Mouse (Mus musculus): ENCODE data around the gene Bmp2. TPM values are rescaled to one million over a fixed set of nuclear protein-coding genes. Genes with fewer than 3 reads are reported as not detected.

Bmp2 gene
- polyA plus RNA-seq (2012; ENCODE audit: insufficient read depth, low replicate concordance): 4.0 and 4.2 TPM in 2 replicates

DNA sequence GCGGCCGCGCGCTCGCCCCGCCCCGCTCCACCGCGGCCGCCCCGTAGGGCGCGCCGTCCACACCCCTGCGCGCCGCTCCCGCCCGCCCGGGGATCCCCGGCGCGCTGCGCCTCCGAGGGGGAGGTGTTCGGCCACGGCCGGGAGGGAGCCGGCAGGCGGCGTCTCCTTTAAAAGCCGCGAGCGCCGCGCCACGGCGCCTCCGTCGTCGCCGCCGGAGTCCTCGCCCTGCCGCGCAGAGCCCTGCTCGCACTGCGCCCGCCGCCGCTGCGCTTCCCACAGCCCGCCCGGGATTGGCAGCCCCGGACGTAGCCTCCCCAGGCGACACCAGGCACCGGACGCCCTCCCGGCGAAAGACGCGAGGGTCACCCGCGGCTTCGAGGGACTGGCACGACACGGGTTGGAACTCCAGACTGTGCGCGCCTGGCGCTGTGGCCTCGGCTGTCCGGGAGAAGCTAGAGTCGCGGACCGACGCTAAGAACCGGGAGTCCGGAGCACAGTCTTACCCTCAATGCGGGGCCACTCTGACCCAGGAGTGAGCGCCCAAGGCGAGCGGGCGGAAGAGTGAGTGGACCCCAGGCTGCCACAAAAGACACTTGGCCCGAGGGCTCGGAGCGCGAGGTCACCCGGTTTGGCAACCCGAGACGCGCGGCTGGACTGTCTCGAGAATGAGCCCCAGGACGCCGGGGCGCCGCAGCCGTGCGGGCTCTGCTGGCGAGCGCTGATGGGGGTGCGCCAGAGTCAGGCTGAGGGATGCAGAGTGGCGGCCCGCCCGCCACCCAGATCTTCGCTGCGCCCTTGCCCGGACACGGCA, at the start of gene Bmp2:
Bmp2 (plus strand) TSS at position 129 of the 811 bp plus-strand sequence.
- H3K4me3 ChIP-seq (replicated peaks): peak within 1 kb of the TSS; percentile 92
- peaks cover 69% of the 10 kb centered on the region for H3K27me3 ChIP-seq (replicated peaks)
- peaks cover 32% of the 10 kb centered on the region for H3K4me1 ChIP-seq
- no peaks in the 10 kb centered on the region for H3K36me3 ChIP-seq (replicated peaks; ENCODE audit: low read length)
- no peaks in the 10 kb centered on the region for H3K9me3 ChIP-seq
- TF ChIP-seq GATA1 (IDR thresholded peaks at IDR 0.05; ENCODE audit: borderline replicate concordance, low read length) (no peak), FLI1 (IDR thresholded peaks at IDR 0.05; ENCODE audit: low read length) (no peak)

DNA sequence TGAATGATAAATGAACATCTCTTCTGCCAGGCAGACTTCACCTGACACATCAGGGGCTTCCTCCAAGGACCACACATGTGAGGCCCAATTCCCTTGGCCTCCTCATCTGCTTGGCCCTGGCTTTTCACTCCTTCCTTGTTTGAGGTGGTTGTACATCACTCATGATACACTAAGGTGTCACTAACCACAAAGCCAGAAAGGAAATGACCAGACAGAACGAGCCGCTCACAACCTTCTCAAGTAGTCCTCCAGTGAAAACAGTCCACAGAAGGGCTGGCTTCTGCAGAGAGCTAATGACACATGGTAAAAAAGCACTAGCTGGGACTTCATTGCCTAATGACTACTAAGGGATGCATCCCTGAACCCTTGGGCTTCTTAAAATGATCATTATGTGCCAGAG, 46.3 kb upstream of the Bmp2 start:
- Histone ChIP-seq H3K4me3 (replicated peaks) (no peak overlapping the region), H3K9me3 (no peaks in the 10 kb centered on the region), H3K36me3 (replicated peaks; ENCODE audit: low read length) (no peaks in the 10 kb centered on the region), H3K4me1 (peaks cover 25% of the 10 kb centered on the region), H3K27me3 (replicated peaks) (no peaks in the 10 kb centered on the region)
- TF ChIP-seq GATA1 (IDR thresholded peaks at IDR 0.05; ENCODE audit: borderline replicate concordance, low read length) (no peak), FLI1 (IDR thresholded peaks at IDR 0.05; ENCODE audit: low read length) (no peak)

- Histone ChIP-seq H3K9me3 (no peaks in the 10 kb centered on the region), H3K36me3 (replicated peaks; ENCODE audit: low read length) (no peaks in the 10 kb centered on the region), H3K4me3 (replicated peaks) (no peak overlapping the region), H3K27me3 (replicated peaks) (no peaks in the 10 kb centered on the region), H3K4me1 (peaks cover 34% of the 10 kb centered on the region)
- no peak for TF ChIP-seq FLI1 (IDR thresholded peaks at IDR 0.05; ENCODE audit: low read length)
- no peak for TF ChIP-seq GATA1 (IDR thresholded peaks at IDR 0.05; ENCODE audit: borderline replicate concordance, low read length)
Measured at GRCm38 (mm10) chr2:133507045-133507444, 44.9 kb upstream of the Bmp2 start.

DNA sequence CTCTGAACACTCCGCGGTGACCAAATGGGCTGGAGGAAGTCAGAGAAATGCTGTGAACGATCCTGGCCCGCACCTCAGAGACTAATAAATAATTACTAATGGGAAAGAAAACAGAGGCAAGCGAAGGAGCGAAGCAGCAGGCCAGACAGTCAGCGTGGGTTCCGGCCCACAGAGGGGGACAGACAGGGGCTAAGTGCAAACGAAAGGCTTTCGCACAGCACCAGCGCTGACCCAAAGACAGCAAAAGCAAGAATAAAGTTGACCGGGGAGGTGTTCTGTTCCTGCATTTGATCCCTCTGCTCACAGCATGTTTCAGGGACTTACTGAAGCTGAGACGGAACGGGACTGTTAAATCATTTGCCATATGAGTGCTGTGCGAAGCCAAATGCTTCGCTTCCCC, 42.8 kb upstream of the Bmp2 start:
- Histone ChIP-seq H3K4me1 (peaks cover 31% of the 10 kb centered on the region), H3K36me3 (replicated peaks; ENCODE audit: low read length) (no peaks in the 10 kb centered on the region), H3K4me3 (replicated peaks) (no peak overlapping the region), H3K9me3 (no peaks in the 10 kb centered on the region), H3K27me3 (replicated peaks) (no peaks in the 10 kb centered on the region)
- TF ChIP-seq GATA1 (IDR thresholded peaks at IDR 0.05; ENCODE audit: borderline replicate concordance, low read length) (no peak), FLI1 (IDR thresholded peaks at IDR 0.05; ENCODE audit: low read length) (no peak)

DNA sequence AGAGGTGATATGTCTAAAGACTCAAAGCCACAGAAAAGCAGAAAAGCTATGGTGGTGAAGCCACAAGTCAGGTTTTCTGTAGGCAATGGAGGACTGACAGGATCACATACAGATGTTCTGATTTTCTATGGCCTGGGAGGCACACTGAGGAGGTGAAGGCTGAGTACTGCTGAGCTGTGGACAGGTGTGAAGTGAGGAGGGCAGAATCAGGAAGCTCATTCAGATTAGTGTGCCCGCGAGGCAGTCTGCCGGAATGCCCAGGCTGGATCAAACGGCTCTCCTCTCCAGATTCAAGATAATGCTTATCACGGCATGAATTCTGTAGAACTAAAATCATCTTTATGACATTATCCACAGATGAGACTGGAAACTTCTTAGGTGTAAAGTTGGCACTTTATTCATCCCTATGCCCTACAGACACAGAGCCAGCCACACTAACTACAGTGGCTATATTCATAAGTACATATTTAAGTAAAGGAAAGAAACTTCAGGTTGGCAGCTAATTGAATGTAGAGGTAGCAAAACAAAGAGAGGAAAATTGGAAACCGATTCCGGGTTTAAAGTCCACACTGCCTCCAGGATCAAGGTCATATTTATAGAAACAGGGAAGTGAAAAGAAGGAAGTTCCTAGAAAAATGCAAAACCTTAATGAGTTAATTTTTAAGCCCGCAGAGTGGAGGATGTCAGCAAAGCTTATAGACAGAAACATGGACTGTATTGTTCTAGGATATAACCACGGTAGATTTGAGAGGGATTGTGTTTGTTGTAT, 40.8 kb upstream of the Bmp2 start:
- no peak for TF ChIP-seq GATA1 (IDR thresholded peaks at IDR 0.05; ENCODE audit: borderline replicate concordance, low read length)
- TF ChIP-seq FLI1 (IDR thresholded peaks at IDR 0.05; ENCODE audit: low read length): no peak
- Histone ChIP-seq H3K27me3 (replicated peaks) (no peaks in the 10 kb centered on the region), H3K9me3 (no peaks in the 10 kb centered on the region), H3K4me1 (peaks cover 24% of the 10 kb centered on the region), H3K36me3 (replicated peaks; ENCODE audit: low read length) (no peaks in the 10 kb centered on the region), H3K4me3 (replicated peaks) (no peak overlapping the region)

- H3K9me3 ChIP-seq: no peaks in the 10 kb centered on the region
- peaks cover 9% of the 10 kb centered on the region; the same call in 1 of the 2 replicates for H3K4me1 ChIP-seq
- H3K36me3 ChIP-seq (replicated peaks; ENCODE audit: low read length): no peaks in the 10 kb centered on the region
- no peak overlapping the region for H3K4me3 ChIP-seq (replicated peaks)
- TF ChIP-seq GATA1 (IDR thresholded peaks at IDR 0.05; ENCODE audit: borderline replicate concordance, low read length): no peak
- TF ChIP-seq FLI1 (IDR thresholded peaks at IDR 0.05; ENCODE audit: low read length): no peak
- H3K27me3 ChIP-seq (replicated peaks): no peaks in the 10 kb centered on the region
Measured at GRCm38 (mm10) chr2:133516331-133517046, 35.5 kb upstream of the Bmp2 start.

- Histone ChIP-seq H3K27me3 (replicated peaks) (no peaks in the 10 kb centered on the region), H3K9me3 (no peaks in the 10 kb centered on the region), H3K36me3 (replicated peaks; ENCODE audit: low read length) (no peaks in the 10 kb centered on the region), H3K4me3 (replicated peaks) (no peak overlapping the region), H3K4me1 (peaks cover 6% of the 10 kb centered on the region; the same call in 1 of the 2 replicates)
- TF ChIP-seq FLI1 (IDR thresholded peaks at IDR 0.05; ENCODE audit: low read length) (no peak), GATA1 (IDR thresholded peaks at IDR 0.05; ENCODE audit: borderline replicate concordance, low read length) (no peak)
Measured at GRCm38 (mm10) chr2:133517867-133518266, 34.1 kb upstream of the Bmp2 start.

DNA sequence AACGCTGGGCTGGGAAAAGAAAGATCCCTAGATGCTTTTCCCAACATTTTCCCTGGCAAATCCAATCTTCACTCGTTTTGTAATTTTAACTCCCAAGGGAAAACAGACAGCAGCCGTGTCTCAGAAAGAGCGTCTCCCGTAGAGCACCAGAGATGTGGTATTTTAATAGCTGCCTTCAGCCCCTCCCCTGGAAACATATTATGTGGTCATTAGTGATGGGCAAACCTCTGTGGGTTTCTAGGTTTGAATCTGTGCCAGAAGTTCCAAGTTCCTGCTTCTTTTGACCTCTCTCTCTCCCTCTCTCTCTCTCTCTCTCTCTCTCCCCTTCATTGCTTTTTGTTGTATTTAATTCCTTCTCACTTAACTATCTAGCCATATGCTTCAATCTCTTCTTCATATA, 30.8 kb upstream of the Bmp2 start:
- no peaks in the 10 kb centered on the region for H3K4me1 ChIP-seq
- H3K36me3 ChIP-seq (replicated peaks; ENCODE audit: low read length): no peaks in the 10 kb centered on the region
- H3K27me3 ChIP-seq (replicated peaks): peaks cover 10% of the 10 kb centered on the region
- H3K4me3 ChIP-seq (replicated peaks): no peak overlapping the region
- H3K9me3 ChIP-seq: no peaks in the 10 kb centered on the region
- TF ChIP-seq GATA1 (IDR thresholded peaks at IDR 0.05; ENCODE audit: borderline replicate concordance, low read length) (no peak), FLI1 (IDR thresholded peaks at IDR 0.05; ENCODE audit: low read length) (no peak)

DNA sequence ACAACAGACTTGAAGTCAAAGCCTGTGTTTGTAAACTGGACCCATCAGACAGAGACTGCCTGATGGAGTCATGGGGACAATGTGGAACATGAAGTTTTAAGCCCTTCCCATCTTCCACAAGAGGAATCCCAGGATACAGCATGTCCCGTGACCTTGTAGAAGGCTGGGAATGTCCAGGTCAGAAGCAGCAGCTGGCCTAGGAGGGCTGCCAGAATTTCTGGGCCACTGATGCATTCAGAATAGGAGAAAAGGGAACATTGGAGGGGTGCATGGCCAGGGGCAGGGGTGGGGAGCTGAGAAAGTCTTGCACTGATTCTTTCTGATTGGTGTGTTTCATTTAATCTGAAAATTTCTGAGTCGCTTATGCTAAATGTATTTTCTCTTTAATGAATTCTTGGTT, 29.8 kb upstream of the Bmp2 start:
- TF ChIP-seq FLI1 (IDR thresholded peaks at IDR 0.05; ENCODE audit: low read length) (no peak), GATA1 (IDR thresholded peaks at IDR 0.05; ENCODE audit: borderline replicate concordance, low read length) (no peak)
- no peaks in the 10 kb centered on the region for H3K36me3 ChIP-seq (replicated peaks; ENCODE audit: low read length)

More for the DNA sequence above, 29.8 kb upstream of the Bmp2 start:
- Histone ChIP-seq H3K9me3 (peaks cover under 1% of the 10 kb centered on the region; the same call in 1 of the 2 replicates), H3K4me1 (no peaks in the 10 kb centered on the region), H3K4me3 (replicated peaks) (no peak overlapping the region), H3K27me3 (replicated peaks) (peaks cover 12% of the 10 kb centered on the region)
